Mouse (Mus musculus) midbrain, postnatal 0 days (tissue): ENCODE measurements around the gene Wdr19. TPM values are rescaled to one million over a fixed set of nuclear protein-coding genes. Genes with fewer than 3 reads are reported as not detected.

ENCODE experiments used
- ATAC-seq: fragments of 200-750 bp; cut with Nextera tagmentation; 2 replicates; pipeline ENCODE4 v1.8.0; 2017; ENCODE audit warnings: moderate number of reproducible peaks, mild to moderate bottlenecking, moderate TSS enrichment, moderate library complexity; ENCODE audit not compliant: low FRiP score
- DNase-seq: peaks from one replicate; pipeline ENCODE4 v3.0.0-alpha.2; 2015; ENCODE audit warnings: low spot score
- H3K27ac ChIP-seq: fragments of 300-500 bp; sonication (generic); 2 replicates; pipeline ENCODE4 v1.5.1; 2014; ENCODE audit warnings: low read depth, mild to moderate bottlenecking, low read length, mixed read lengths
- H3K27me3 ChIP-seq: fragments of 300-500 bp; sonication (generic); 2 replicates; pipeline ENCODE4 v1.6.1; 2014; ENCODE audit warnings: low read length, control low read depth, mixed read lengths; ENCODE audit not compliant: insufficient read depth
- H3K36me3 ChIP-seq: fragments of 300-500 bp; sonication (generic); 2 replicates; pipeline ENCODE4 v1.6.1; 2014; ENCODE audit warnings: low read length, control low read depth, mixed read lengths; ENCODE audit not compliant: insufficient read depth
- H3K4me1 ChIP-seq: fragments of 300-500 bp; sonication (generic); 2 replicates; pipeline ENCODE4 v1.6.1; 2014; ENCODE audit warnings: mild to moderate bottlenecking, control low read depth, antibody characterized with exemption, low read length, mixed read lengths; ENCODE audit not compliant: insufficient read depth
- H3K4me2 ChIP-seq: fragments of 300-500 bp; sonication (generic); 2 replicates; pipeline ENCODE4 v1.6.1; 2014; ENCODE audit warnings: low read depth, mild to moderate bottlenecking, low read length, mixed read lengths; ENCODE audit not compliant: poor library complexity, severe bottlenecking
- H3K4me3 ChIP-seq: fragments of 300-500 bp; sonication (generic); 2 replicates; pipeline ENCODE4 v1.5.1; 2014; ENCODE audit warnings: low read depth, mild to moderate bottlenecking, low read length, moderate library complexity
- H3K9ac ChIP-seq: fragments of 300-500 bp; sonication (generic); replicated peaks from 2 replicates; pipeline ENCODE4 v1.6.1; 2014; ENCODE audit warnings: mild to moderate bottlenecking, low read length, moderate library complexity, mixed read lengths; ENCODE audit not compliant: poor library complexity, severe bottlenecking
- H3K9me3 ChIP-seq: fragments of 300-500 bp; sonication (generic); 2 replicates; pipeline ENCODE4 v1.6.1; 2016; ENCODE audit warnings: low read length, control low read depth
- CTCF ChIP-seq: IDR thresholded peaks from 2 replicates; pipeline ENCODE4 v1.5.1; 2016; ENCODE audit warnings: antibody characterized with exemption, mild to moderate bottlenecking
- WGBS: fragments of 180-500 bp; shearing (Covaris S2); extraction: QIAGEN DNeasy Blood & Tissue Kit; methylation state at CpG from one replicate; pipeline ENCODE4 v1.1.7; 2014; 5-methylcytosine and 5-hydroxymethylcytosine counted together
- polyA plus RNA-seq: library from polyadenylated mRNA; unstranded; fragments of >200 nt; fragmentation: Nextera tagmentation; extraction: Ambion mirVana; gene quantifications from 2 replicates; pipeline ENCODE4 v1.2.1, GENCODE M21; 2015
- total RNA-seq: library from RNA; depleted of rRNA; stranded (reverse); fragments of >200 nt; gene quantifications from 2 replicates; pipeline ENCODE4 v1.2.3, GENCODE M21; 2014

Gene Wdr19
- total and polyA plus RNA-seq, 2 experiments from 2014 or later = 7.6 to 17.0 TPM

DNA sequence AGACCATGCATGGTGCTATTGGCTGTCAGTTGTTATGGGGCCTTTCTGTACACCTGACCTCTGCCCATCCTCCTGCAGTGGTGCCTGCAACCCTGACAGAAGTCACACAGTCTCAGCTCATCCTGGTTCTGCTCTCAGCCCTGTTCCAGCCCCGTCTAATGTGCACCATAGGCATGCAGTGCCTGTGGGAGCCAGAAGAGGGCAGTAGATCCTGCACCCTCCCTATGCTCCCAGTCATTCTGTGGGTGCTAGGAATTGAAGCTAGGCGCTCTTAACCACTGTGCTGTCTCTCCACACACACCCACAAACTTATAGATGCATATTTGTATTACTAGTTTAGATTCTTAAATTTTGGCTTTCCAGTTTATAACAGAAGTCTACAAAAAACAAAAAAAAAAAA lies 42.6 kb upstream of the Wdr19 start:
- H3K9me3 ChIP-seq = no peaks in the 10 kb centered on the region
- H3K27ac ChIP-seq = no peak overlapping the region
- WGBS = 79% methylated on average over 2 of the region's 2 CpGs
- H3K4me3 ChIP-seq = no peak overlapping the region
- H3K4me1 ChIP-seq = no peaks in the 10 kb centered on the region
- no peak overlapping the region for H3K4me2 ChIP-seq
- ATAC-seq (no peak), DNase-seq (no peak)
- no peak overlapping the region for H3K9ac ChIP-seq
- H3K27me3 ChIP-seq = no peaks in the 10 kb centered on the region
- H3K36me3 ChIP-seq = peaks cover 29% of the 10 kb centered on the region
- peak; percentile 70 for TF ChIP-seq CTCF

DNA sequence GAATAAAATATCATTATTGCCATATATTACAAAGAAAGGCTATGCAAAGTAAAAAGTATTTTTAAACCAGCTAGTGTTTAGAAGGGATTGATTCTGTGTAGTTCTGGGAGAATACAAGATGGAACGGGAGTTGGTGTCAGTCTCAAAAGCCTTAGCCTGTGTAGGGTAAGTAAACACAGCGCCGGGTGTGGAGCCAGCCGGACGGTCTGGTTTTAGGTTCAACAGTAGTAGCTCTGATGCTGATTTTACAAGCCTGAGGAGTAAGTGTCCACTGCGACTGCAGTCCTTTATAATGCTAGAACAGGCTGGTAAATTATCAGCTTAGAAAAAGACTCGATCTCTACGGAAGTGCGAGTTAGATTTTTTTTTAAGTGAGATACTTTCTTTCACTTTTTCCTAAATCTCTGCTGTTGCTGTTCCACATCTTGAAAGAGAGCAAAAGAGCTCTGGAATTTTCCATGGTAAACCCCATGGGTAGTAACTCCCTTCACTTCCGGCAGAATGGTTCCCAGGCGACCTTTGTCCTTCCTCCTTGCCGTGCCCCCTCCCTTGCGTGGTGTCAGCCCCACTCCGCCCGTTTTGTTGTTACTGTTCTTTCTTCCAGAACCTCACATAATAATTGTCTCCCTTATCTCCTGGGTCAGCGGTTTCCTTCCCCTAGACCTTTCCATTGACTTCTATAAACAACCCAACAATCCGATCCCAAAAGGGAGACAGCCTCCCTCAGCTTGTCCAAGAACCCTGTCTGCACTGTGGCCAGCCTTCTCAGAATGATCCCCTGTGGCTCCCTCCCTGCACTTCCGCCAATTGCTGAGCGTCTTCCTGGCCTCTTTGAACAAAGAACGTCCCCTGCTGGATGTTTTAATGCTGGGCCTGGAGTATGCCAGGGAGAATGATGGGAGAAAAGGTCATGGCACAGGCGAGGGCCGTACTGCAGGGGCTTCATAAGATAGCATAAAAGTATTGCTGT lies 41.8 kb upstream of the Wdr19 start:
- H3K9me3 ChIP-seq = no peaks in the 10 kb centered on the region
- TF ChIP-seq CTCF = peak; percentile 52
- no peak overlapping the region for H3K9ac ChIP-seq
- no peaks in the 10 kb centered on the region for H3K27me3 ChIP-seq
- no peak overlapping the region for H3K4me3 ChIP-seq
- no peaks in the 10 kb centered on the region for H3K4me1 ChIP-seq
- DNase-seq = no peak
- H3K27ac ChIP-seq = no peak overlapping the region
- peaks cover 28% of the 10 kb centered on the region for H3K36me3 ChIP-seq
- ATAC-seq = no peak
- H3K4me2 ChIP-seq = no peak overlapping the region
- 78% methylated on average over 22 of the region's 22 CpGs for WGBS

DNA sequence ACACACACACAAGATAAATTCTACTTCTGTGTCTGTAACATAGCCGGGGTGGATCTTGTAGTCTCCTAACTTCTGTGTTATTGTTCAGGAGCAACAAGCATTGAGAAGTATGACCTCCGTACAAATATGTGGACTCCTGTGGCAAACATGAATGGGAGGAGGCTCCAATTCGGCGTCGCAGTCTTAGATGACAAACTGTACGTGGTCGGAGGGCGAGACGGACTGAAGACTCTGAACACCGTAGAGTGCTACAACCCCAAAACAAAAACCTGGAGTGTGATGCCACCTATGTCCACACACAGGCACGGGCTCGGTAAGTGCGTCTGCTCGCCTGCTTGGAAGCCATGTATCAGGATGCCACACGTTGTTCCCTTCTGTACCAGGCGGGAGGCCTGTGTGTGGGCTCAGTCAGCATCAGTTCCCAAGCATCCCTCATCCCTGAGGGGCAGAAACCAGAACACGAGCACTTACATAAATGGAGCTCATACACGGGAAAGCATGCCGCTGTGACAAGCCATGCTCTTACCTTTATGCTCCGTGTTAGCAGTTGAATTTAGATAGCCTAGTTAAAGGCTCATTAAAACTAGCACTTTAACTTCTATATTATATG lies 40.7 kb upstream of the Wdr19 start:
- Histone ChIP-seq H3K4me3 (no peak overlapping the region), H3K27me3 (no peaks in the 10 kb centered on the region), H3K36me3 (peaks cover 32% of the 10 kb centered on the region), H3K9ac (no peak overlapping the region), H3K4me2 (no peak overlapping the region), H3K4me1 (no peaks in the 10 kb centered on the region), H3K27ac (no peak overlapping the region), H3K9me3 (no peaks in the 10 kb centered on the region)
- ATAC-seq (no peak), DNase-seq (no peak)
- WGBS = 89% methylated on average over 20 of the region's 20 CpGs
- no peak for TF ChIP-seq CTCF

DNA sequence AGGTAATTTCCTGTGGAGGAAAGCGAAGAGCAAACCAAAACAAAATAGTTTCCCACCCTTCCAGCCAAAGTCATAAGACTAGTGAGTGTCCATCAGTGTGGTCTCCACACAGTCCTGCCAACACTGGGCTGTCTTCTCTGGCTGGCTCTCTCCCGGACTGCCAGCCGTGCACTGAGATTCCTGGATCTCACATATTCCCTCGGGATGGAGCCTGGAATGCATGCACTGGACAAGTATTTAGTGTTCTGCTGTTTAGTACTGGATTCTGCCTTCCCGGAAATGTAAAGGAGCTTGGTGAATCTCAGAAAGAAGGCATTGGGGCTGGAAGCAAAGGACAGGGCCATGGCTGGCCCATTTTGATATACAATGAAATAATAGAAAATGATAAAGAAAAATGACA lies 36.5 kb upstream of the Wdr19 start:
- 81% methylated on average over 5 of the region's 5 CpGs for WGBS
- peaks cover 39% of the 10 kb centered on the region for H3K36me3 ChIP-seq
- H3K4me2 ChIP-seq = no peak overlapping the region
- H3K9me3 ChIP-seq = no peaks in the 10 kb centered on the region
- TF ChIP-seq CTCF = no peak
- H3K27me3 ChIP-seq = no peaks in the 10 kb centered on the region
- H3K4me3 ChIP-seq = no peak overlapping the region
- no peak overlapping the region for H3K27ac ChIP-seq
- no peak overlapping the region for H3K9ac ChIP-seq
- H3K4me1 ChIP-seq = no peaks in the 10 kb centered on the region
- ATAC-seq (no peak), DNase-seq (no peak)

DNA sequence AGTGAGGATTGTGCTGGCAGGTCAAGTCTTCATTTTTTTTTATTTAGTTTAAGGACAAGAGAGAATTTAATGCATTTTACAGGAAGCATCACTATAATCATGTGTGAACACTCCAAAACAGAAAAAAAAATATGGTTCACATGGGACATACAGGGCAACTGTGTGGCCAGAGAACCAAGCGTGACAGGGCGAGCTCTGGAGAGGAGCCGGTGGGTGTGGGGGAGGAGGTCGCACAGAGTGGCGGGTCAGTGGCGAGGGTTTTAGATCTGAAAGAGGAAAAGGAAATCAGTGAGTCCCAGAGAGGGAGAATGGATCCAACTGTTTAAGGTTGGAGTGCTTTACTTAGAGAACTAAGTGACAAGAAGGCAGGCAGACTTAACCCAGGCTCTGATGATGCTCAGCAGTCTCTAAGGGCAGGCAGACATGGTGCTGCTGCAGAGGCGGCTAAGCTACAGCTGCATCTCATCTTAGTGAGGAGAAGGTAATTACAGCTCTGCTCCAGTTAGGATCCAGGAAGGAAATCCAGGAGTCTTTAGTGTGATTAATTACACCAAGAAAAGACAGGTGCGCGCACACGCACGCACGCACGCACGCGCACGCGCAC lies 35.9 kb upstream of the Wdr19 start:
- Histone ChIP-seq H3K9ac (no peak overlapping the region), H3K36me3 (peaks cover 38% of the 10 kb centered on the region), H3K4me2 (no peak overlapping the region), H3K4me1 (no peaks in the 10 kb centered on the region), H3K27ac (no peak overlapping the region), H3K27me3 (no peaks in the 10 kb centered on the region), H3K9me3 (no peaks in the 10 kb centered on the region), H3K4me3 (no peak overlapping the region)
- 94% methylated on average over 17 of the region's 17 CpGs for WGBS
- ATAC-seq (no peak), DNase-seq (no peak)
- TF ChIP-seq CTCF = no peak

DNA sequence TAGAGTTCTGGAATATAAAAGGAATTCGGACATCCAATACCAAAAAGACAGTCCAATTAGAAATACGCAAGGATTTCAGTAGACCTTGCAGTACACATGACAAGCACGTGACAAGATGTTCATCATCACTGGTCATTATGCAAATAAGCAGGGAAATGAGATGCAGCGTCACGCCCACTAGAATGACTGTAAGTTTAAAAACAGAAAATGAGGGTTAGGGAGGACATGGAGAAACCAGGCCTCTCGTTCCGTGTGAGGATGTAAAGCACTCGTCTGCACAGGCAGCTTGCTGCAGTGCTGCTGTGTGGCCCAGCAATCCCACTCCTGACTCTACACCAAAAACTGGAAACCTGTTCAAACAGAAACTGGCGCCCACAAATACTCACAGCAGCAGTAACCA lies 29.3 kb upstream of the Wdr19 start:
- 84% methylated on average over 9 of the region's 9 CpGs for WGBS
- ATAC-seq = 0 out of 2 replicates have a peak, but pooled peaks have one; percentile 31

More for the DNA sequence above, 29.3 kb upstream of the Wdr19 start:
- TF ChIP-seq CTCF = no peak
- Histone ChIP-seq H3K4me2 (no peak overlapping the region), H3K27ac (no peak overlapping the region), H3K36me3 (peaks cover 12% of the 10 kb centered on the region), H3K9me3 (no peaks in the 10 kb centered on the region), H3K4me1 (no peaks in the 10 kb centered on the region), H3K4me3 (no peak overlapping the region), H3K27me3 (no peaks in the 10 kb centered on the region), H3K9ac (no peak overlapping the region)
- no peak for DNase-seq
